Mouse (Mus musculus) adrenal gland, adult 18-20 months (tissue): ENCODE measurements around the gene Mad1l1. TPM values are rescaled to one million over a fixed set of nuclear protein-coding genes. Genes with fewer than 3 reads are reported as not detected.

ENCODE experiments used
- DNase-seq, 2 experiments: peaks; one replicate each; pipeline ENCODE4 v3.0.0; 2021 to 2022; ENCODE audit warnings: low spot score in 2 of 2
- total RNA-seq, 2 experiments: library from RNA; stranded (reverse); gene quantifications; 1 replicate in 1 of 2; 2 replicates in 1 of 2; pipeline ENCODE4 v1.2.3; 2021

Gene Mad1l1
- total RNA-seq, 2 experiments from 2014 or later: 11.4 to 12.9 TPM

DNA sequence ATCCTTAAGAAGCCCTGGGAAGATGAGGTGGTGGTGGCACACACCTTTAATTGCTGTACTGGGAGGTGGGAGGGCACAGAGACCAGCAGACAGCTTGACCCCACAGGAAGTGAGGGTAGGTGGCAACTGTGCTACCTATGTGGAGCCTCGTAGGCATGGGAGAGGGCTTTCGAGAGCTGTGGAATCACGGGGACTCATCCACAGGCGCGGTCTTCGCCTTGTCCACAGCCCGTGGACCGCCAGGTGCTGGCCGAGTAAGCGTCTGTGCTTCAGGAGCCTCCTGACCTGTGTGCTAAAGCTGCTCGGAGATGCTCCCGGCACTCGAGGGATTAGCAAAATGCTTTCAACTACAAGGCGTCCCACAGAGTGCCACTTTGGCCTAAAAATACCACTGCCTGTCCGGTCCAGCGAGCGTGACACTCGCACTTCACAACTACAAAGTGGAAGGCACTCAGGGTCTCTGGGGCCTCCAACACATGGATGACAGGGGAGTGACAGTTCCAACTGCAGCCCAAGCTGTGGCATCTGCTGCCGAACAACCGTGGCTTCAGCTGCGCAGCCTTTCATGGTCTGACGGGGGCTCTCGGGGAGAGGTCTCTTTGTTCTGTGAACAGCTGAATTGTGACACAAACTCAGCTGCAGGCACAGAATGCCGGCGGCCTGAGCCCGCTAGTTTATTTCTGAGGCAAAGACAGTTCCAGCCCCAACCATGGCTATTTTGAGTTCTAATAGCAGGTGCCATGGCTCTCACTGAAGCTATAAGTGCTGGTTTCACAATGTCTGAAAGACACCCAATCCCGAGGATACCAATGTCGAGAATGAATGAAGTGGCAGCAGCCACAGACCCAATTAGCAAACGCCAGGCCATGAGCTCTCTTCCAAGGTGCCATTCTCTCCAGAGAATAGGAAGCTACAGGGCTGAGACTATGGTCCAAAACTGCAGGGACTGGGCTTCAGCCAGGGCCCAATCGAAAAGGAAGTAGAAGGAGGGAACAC, 57.3 kb downstream of the Mad1l1 start:
- no peak for DNase-seq

GRCm38 (mm10) chr5:140262401-140262800, 59.0 kb downstream of the Mad1l1 start:
- DNase-seq: no peak

DNA sequence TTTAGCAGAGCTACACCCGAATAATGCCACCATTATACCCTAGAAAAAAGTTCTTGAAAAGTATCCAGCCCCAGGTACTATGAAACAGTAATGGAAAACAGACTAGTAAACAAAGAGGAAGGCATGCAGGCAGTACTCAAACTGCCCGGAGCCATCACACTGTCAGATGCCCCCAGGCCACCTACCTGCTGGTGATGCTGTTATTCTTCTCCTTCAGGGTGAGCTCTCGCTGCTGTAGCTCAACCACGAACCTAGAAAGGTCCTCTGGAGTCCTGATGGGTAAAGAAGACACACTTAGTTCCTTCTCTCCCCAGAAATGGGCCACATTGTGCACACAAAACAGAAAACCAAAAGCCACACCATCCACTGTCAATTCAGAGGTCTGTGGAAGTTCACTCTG, 60.0 kb downstream of the Mad1l1 start:
- no peak for DNase-seq

DNA sequence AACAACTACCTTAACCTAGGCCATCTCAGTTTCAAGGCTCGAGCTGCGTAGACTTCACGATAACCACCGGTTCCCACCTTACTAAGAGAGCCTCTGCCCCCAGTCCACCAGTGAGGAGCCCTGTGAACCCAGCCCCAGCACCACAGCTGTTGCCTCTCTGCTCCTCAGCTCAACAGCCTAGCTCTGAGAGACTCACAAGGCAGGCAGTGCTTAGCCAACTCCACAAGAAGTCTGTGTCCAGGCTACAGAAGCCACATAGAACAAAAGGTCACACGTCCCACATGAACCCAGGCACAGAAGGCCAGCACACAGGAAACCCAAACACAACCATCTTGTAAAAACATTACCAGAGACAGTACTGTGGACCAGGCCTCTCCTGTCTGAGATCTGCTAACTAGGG, 62.7 kb downstream of the Mad1l1 start:
- DNase-seq: no peak

DNA sequence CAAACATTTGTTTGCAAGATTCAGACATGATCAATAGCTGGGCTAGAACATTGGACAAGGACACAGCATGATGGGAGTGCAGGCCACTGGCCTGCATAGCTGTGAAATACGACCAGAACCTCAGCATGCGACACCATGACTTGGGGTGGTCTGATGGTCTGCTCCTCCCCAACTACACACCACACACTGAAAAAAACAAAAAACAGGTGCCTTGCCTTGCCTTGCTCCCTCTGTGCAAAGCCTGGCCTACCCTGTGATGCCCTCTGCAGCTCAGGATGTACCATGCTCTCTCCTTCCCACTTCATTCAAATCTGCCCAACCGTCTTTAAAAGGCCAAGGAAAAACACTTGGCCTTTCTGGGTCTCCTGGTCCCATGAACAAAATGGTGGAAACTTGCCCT, 63.3 kb downstream of the Mad1l1 start:
- DNase-seq: no peak

DNA sequence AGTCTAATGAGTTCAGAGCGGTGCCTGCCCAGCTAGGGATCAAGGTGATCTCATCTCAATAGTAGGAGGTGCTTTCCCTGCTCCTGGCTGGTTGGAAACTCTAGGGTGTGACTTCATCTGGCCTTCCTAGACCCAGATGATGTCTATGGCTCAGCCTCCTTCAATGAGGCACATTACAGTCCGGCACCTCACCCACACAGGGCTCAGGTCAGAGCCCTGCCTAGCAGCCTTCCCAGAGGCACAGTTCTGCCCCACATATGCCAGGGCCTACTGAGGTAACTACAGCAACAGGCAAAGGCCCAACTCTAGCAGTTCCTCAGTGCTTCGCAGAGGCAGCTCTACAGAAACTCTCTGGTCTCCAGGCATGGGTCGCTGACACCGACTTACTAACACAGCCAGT, 63.9 kb downstream of the Mad1l1 start:
- DNase-seq: no peak

- no peak for DNase-seq
Measured at GRCm38 (mm10) chr5:140256685-140257084, 64.7 kb downstream of the Mad1l1 start.

DNA sequence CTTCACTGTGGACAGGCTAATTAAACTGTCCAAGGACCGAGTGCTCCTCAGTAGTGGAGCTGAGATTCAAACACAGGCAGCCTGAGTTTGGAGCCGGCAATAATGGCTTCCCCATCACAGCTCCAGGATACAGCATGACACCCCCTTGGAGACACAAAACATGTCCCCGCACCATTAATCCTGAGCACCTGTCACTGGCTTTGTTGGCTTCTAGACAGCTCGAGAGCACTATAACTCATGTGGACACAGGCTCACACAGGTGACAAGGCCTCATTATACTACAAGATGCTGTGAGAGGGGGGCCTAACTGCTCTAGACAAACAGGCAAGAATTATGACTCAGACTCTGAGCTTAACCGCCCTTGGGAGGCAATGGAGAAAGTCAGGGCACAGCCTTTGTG, 66.1 kb downstream of the Mad1l1 start:
- no peak for DNase-seq

- DNase-seq: no peak
Measured at GRCm38 (mm10) chr5:140254656-140255055, 66.7 kb downstream of the Mad1l1 start.

DNA sequence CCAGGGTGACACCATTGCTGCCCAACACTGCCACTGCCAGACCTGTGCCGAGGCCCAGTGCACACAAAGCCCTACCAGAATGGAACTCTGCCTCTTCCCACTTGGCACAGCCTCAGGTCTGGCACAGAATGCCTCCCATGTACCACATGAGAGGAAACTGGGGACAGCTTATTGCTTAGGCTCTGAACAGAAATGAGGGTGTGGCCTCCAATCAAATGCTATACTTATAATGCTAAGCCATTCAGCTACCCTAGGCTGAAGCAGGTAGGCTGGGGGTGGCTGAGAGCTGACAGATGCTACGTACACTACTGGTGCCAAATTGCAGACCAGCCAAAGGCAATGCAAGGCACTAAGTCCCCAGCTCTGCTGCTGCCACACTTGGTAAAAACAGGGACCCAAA, 69.4 kb downstream of the Mad1l1 start:
- DNase-seq: no peak

GRCm38 (mm10) chr5:140250370-140250769, 71.0 kb downstream of the Mad1l1 start:
- no peak for DNase-seq

GRCm38 (mm10) chr5:140249359-140250062, 71.8 kb downstream of the Mad1l1 start:
- no peak for DNase-seq

DNA sequence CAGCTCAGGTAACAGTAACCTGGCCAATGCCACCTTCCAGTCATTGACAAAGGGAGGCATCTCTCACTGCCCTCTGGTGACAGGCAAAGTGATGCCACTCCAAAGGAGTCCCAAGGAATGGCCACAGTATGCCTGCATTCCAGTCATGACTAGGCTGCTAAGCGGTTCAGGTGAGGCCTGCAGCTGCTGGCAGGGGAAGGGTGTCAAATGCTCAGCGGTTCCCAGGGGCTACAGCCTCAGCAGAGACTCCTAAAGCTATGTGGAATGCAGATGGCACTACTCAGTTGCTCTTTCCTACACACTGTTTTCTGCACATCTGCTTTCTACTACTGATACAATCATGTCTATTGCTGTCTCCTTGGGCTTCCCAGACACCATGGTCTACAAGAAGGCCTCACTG, 73.3 kb downstream of the Mad1l1 start:
- DNase-seq: no peak

GRCm38 (mm10) chr5:140240235-140240634, 81.1 kb downstream of the Mad1l1 start:
- DNase-seq: no peak

DNA sequence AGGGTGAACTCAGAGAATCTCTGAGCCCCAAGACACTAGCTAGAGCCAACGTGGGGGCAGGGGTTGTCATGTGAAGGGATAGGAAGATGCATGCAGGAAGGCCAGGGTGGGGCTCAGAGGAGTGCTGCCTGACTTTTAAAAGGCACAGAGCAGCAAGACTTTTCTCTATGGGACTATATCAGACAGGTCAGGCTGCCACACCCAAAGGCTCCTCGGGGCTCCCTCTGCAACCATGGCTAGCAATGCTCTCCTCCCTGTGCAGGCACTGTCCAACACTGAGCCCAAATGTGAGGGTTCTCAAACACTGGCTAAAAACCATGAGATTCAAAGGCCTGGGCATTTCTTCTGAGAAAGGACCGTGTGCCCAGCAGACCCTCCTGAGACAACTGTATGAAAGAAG, 82.5 kb downstream of the Mad1l1 start:
- DNase-seq: no peak

GRCm38 (mm10) chr5:140230818-140231217, 90.5 kb downstream of the Mad1l1 start:
- no peak for DNase-seq

GRCm38 (mm10) chr5:140228306-140228705, 93.0 kb downstream of the Mad1l1 start:
- no peak for DNase-seq

GRCm38 (mm10) chr5:140226871-140227270, 94.5 kb downstream of the Mad1l1 start:
- no peak for DNase-seq

- no peak for DNase-seq
Measured at GRCm38 (mm10) chr5:140225881-140226280, 95.5 kb downstream of the Mad1l1 start.

DNA sequence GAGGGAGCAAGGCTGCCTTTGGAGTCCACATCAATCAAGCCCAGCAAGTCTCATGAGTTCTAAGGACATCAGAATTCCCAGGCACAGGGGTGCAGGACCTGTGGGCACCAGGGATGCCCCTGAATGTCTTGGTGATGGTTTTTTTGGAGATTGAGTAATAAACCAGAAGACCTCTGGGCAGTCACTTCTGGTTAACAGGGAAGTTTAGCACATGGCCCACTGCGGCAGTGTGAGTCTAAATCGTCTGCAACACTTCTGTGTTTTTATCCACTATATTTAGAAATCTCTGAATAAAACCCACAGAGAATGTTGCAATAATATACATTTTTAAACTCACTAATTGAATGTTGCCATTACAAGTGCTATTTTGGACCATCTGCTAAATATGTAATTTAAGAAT, 96.2 kb downstream of the Mad1l1 start:
- DNase-seq: no peak

DNA sequence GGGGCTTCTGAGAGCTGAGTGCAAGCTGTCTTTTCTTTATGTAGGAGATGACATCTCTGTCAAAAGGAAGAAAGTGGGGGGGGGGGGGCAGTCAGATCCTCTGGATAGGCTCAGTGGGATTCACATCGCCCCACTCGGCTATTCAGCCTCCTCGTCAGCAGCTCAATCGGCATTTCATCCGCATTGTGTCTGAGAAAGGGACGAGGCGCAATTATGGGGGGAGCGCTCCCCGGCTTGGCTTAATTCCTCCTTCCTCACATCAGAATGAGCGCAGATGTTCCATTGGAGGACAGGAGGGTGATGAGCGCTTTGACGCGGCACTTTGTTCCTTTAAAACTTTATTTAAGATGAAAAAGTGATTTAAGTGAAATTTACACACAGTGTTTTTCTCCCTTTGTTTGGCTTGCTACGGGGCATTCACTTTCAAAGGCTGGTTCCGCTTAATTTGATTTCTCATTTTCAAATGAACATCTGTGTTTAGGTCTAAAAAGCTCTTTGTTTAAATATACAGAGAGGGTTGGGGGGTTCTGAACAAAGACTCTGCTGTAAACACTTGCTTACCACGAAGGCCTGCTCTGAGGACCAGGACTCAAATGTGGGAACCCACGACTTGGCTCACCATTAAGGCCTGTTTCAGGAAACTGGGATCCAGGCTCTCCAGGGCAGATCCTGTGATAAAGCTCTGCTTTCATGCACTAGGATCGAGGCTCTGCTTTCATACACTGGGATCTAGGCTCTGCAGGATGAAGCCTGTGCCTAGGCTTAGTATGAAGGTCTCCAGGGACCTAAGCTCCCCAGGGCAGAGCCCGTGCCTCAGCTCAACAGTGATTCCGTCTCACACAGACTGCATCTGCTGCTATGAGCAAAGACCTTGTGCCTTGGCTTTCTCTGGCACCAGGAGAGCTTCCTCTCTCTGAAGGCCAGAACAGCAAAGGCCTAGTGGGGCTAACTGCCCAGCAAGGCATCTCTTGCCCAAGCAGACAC, 98.0 kb downstream of the Mad1l1 start:
- no peak for DNase-seq
